Mouse (Mus musculus): Measurements from ENCODE around the gene Snd1.

Gene Snd1

GRCm38 (mm10) chr6:28645231-28645630, 170.3 kb downstream of the Snd1 start:
- DNase-seq = no peak

GRCm38 (mm10) chr6:28656511-28656910, 181.6 kb downstream of the Snd1 start:
- no peak for DNase-seq

GRCm38 (mm10) chr6:28663004-28663403, 188.1 kb downstream of the Snd1 start:
- peak; percentile 60 for DNase-seq

GRCm38 (mm10) chr6:28663670-28664069, 188.7 kb downstream of the Snd1 start:
- DNase-seq = no peak

DNA sequence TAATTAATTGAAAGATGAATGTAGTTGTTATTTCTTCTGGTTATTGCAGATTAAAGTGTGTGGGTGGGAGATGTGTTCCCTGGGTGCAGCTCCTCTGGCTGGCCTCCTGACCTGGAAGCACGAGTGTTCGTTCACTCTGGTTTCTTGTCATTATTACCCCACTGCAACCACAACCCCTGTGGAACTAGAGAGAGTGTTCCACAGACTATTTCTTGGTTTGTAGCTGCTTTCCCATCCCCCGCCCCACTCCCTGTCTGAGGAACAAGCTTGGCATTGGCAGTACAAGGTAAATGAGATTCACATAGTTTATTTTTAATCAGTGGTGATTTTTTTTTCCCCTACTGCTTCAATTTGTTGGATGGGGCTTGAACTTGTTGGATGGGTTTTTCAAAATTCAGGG, 189.8 kb downstream of the Snd1 start:
- peak; percentile 29 for DNase-seq

- no peak for DNase-seq
Measured at GRCm38 (mm10) chr6:28667586-28667985, 192.6 kb downstream of the Snd1 start.

- peak; percentile 67 for DNase-seq
Measured at GRCm38 (mm10) chr6:28669251-28669650, 194.3 kb downstream of the Snd1 start.

GRCm38 (mm10) chr6:28672388-28672787, 197.4 kb downstream of the Snd1 start:
- no peak for DNase-seq

DNA sequence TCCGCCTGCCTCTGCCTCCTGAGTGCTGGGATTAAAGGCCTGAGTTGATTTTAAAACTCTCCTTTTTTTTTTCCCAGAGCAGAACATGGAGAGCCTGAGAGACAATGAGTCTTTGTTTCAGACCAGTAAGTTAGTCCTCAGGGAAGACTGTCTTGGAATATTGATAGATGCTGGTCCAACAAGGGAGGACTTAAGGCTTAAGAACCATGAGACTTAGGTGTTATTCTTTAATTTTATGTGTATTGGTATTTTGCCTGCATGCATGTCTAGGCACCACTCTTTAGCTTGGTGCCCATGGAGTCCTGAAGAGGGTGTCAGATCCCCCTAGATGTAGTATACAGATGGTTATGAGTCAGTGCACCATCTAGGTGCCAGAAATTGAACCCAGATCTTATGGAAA, 199.7 kb downstream of the Snd1 start:
- no peak for DNase-seq

DNA sequence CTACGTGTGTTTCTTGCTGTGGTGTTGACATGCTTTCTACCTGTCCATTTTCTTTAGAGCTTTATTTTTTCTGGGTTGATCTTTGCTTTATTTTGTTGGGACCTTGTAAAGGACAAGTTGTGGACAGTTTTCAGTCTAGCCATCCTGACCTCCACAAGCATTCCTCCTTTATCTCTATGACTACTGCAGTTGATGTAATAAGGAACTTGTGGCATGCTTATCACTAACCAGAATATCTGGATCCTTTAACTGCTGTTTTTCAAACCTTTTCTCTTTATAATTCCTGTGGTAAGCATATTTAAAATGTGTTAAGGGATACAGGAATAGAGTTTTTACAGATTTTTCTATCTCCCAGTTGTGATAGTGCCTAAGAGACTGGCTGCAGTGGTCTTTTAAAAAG, 204.0 kb downstream of the Snd1 start:
- no peak for DNase-seq

GRCm38 (mm10) chr6:28680537-28680936, 205.6 kb downstream of the Snd1 start:
- peak; percentile 88 for DNase-seq

- no peak for DNase-seq
Measured at GRCm38 (mm10) chr6:28681521-28682457, 206.8 kb downstream of the Snd1 start.

- DNase-seq = no peak
Measured at GRCm38 (mm10) chr6:28685052-28685451, 210.1 kb downstream of the Snd1 start.

DNA sequence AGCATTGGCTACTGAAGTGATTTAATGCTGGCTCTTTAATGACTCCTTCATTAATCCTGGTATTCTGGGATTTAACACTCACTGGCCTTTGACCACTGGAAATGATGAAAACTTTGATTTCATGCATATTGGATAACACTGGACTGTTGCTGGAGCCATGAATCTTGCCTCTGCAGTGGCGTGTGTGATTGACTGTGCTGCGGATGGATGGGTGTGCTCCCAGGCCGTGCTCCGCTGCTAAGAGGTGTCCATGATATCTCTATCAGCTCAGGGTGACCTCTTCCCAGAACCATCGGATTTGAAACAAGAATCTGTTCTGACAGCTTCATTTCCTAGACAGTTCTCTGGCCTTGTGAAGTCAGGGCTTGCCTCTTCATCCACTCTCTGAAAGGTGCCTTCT, 210.8 kb downstream of the Snd1 start:
- no peak for DNase-seq

GRCm38 (mm10) chr6:28687776-28688175, 212.8 kb downstream of the Snd1 start:
- DNase-seq = no peak

DNA sequence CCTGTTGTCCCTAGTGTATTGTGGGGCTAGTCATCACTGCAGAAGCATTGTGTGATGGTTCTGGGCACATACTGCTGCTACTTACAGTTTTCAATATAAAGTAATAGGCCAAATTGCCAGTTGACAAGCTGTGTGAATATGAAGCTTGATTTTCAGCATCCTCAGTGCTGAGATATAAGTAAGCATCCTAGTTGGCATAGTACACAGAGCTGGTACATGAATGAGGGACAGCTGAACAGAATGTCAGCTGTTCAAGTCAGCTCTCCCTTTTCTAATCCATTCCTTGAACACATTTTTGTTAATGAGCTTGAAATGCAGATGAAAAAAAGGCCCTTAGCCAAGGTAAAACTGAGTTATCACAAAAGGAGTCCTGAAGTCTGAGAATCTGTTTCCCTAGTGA, 217.7 kb downstream of the Snd1 start:
- DNase-seq = no peak

- DNase-seq = no peak
Measured at GRCm38 (mm10) chr6:28697214-28697613, 222.3 kb downstream of the Snd1 start.

DNA sequence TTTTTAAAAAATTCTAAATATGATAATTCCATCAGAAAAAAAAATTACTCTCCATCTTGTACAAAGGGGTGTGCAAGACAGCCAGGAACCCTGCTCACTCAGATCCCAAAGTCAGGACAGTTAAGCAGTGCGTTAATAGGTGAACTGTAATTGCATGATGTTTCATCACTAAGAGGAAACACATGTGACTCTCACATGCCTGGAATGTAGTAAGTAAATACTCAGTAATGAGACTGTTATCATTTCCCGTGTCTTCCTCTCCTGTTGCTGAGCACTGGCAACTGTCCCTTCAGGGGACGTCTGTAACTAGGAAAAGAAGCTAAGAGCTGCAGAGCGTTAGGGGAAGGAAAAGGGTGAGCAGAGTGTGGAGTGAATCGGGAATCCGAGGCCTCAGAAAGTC, 229.7 kb downstream of the Snd1 start:
- peak; percentile 44 for DNase-seq

DNA sequence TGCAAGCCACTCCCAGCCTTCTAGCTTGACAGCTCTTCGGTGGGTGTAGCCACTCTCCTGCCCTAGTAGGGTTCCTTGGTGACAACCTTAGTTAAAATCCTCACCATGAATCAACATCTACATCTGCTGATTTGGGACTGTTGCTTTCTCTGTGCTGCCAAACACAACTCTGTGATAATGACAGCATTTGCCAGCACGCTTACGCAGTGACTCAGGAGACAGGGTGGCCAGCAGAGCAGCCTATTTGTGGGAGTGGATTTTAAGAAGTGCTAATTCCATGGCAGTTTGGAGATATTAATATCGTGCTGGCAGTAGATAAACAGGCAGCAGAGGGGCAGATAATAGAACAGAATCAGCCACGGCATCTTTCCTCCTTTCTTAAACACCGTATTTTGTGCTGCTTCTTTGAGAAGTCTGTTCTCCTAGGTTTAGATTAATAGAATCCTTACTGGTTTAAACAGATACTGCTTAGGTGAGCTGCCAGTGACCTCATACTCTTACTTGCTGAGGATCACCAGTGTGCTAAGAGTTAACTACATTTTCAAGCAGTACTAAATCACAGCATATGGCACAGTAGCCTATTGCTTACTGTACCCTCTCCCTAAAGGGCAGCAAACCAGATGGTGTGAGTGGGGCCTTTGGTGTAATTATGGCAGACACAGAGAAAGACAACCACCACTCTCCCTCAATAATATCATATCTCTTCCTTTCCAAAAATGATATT, 230.6 kb downstream of the Snd1 start:
- peak; percentile 92 for DNase-seq

DNA sequence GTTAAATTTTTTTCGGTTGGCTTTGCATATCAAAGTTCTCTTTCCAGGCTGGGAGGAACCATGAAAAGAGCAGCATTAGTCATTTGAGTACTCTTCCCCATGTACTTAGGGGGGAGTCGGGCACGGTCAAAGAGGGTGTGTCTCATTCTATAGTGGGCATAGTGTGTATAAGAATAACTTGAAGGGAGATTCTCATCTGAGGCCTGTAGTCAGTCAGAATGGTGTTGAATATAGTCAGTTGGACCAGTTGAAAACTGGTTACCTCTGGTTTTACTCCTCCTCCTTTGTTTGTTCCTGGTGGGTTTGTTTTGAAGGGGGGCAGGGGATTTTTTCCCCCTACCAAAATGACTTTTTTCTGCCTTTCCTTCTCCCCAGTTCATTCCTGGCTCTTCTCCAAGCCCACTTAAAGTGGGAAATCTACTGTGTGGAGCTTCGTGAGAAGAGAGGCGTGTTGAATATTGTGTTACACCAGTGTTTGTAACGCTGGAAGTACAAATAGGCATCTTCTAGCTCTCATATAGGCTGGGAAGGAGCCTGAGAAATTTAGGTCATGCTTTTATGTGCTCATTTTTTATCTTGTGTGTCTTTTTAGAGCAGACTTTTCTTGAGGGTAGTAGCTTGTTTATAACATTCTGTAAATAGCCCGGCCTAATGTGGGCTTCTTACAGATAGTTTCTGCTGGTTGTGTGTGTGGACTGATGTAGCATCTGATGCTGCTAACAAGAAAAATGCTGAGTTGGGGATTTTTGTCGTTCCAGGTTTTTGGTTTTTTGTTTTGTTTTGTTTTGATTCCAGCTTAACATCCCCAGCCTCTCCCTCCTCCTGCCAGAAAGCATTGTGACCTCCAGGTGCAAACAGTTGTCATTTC, 231.4 kb downstream of the Snd1 start:
- peak; percentile 75 for DNase-seq

- DNase-seq = peak; percentile 92
Measured at GRCm38 (mm10) chr6:28706976-28707592, 232.1 kb downstream of the Snd1 start.

DNA sequence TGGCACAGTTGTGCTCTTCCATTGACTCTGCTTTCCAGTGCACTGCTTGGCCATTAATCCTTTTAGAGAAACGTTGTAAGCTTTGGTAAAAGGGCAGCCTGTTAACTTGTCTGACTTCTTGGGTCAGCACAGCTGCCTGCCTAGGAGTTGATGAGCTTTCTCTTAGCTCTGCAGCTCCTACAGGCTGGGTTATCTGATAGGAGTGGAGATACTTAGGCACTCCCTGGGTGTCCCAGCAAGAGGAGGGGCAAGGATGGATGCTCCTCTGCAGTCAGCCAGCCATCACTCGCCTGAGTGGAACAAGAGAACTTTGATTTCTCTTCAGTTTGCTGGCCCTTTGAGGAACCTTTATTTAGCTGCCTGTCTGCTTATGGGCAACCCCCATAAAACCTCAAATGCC, 235.1 kb downstream of the Snd1 start:
- DNase-seq = peak; percentile 56
